Mouse (Mus musculus) left cerebral cortex, postnatal 14 days (tissue): ENCODE measurements around the gene Opa1. TPM values are rescaled to one million over a fixed set of nuclear protein-coding genes. Genes with fewer than 3 reads are reported as not detected.

Experiments
- DNase-seq, 2 experiments: peaks; one replicate each; pipeline ENCODE4 v3.0.0; 2021 to 2022; ENCODE audit warnings: low spot score in 2 of 2, mixed read lengths in 1 of 2
- intact Hi-C: fragments of 180-260 bp; cut with DNase I; formaldehyde crosslinking; loops from one replicate; pipeline ENCODE4 v1.15.1; 2025
- total RNA-seq, 2 experiments: library from RNA; stranded (reverse); gene quantifications; 2 replicates each; pipeline ENCODE4 v1.2.3; 2021

The Opa1 gene
- total RNA-seq, 2 experiments from 2014 or later: 116 to 119 TPM

DNA sequence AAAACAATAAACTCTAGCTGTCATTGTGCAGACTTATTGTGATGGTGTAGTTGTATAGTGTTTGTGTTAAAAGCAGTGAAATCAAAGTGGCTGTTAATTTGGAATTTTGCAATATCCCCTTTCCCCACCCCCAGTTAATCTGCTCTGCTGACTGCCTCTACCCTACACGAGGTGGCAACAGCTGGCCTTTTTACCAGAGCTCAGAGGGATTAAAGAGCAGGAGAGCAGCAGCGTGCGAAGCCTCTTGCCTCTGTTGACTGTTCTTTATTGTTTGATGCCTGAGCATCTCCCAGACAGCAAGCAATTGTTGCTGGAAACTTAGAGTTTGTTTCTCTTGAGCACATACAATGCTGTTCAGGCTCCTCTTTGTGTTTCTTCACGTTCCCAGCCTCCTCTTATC is 56.6 kb downstream of the Opa1 start:
- no peak for DNase-seq
- intact Hi-C loops: no loop called here

DNA sequence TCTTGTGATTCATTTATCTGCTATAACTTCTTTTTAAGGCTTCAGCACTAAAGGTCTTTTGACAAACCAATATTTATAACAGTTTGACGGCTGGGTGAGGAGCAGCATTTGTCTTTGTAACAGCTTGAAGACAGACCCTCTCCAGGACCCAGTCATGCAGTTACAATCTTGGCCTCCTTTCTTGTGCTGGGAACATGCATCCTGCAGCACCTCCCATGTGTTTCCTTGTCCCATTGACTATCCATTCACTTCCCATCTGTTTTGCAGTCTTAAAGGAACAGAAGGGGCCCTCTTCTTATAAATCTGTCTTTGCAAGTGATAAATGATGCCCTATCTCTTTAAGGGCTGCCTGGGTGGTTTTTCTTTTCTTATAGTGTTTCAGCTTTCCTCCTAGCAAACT is 63.2 kb downstream of the Opa1 start:
- intact Hi-C loops: no loop called here
- no peak for DNase-seq

DNA sequence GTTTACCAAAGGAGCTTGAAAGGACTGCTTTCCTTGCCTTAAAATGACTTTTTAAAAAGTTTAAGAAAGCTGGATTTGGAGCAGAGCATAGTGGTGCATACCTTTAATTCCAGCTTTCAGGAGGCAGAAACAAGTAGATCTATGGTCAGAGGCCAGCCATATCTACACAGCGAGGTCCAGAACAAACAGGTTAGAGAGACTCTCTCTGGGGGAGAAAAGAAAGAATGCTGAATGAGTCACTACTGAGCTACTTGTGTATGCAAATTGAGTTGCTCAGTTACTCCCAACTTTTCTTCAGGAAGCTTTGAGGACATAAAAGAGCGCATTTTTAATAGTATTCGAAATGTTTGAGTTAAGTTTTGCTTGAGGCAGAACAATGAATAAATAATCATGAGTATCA is 65.7 kb downstream of the Opa1 start:
- intact Hi-C loops: no loop called here
- DNase-seq: no peak

DNA sequence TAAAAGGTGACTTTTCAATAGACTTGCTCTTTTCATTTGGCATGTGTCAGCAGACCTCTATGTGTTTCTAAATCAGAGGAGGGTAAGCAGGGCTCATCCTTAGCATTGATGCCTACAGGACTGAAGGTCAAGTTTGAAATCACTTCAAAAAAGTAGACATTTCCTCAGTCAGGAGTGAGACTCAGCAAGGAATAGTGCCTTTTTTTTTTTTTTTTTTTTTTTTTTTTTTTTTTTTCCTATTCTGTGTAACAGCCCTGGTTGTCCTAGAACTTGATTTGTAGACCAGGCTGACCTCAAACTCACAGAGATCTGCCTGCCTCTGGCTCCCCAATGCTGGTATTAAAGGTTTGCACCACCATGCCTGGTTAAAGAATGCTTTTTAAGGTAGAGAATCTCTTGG is 67.1 kb downstream of the Opa1 start:
- intact Hi-C loops: no loop called here
- no peak for DNase-seq

DNA sequence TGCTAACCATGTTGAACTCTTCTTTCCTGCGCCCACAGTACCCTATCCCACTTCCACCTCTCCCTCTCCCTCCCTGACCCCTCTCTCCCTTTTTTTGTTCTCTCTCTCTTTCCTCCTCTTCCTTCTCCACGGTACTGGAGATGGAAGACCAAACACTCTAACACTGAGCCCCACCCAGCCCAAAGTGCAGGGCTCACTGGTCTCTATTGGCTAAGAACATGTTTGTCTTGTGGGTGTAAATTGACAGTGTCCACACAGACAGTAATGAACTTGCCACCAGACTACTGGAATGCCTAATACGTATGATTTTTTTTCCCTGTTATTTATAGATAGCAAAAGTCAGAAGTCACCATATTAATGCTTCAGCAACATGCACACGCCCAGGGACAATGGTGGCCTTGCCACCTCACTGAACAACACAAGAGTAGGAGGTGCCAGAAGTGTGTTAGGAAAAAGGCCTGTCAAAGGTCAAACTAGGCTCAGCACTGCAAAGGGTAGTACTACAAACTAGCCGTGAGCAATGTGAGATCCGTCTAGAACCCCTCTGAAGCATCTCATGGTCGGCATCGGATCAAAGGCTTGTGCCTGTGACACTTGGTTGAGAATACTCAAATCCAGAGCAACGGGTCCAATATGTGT is 77.2 kb downstream of the Opa1 start:
- DNase-seq: no peak
- intact Hi-C loops: loop anchor here (10.0 kb wide), 1 partner anchor 408 kb away; the partner anchor contains the start of gene Hes1

DNA sequence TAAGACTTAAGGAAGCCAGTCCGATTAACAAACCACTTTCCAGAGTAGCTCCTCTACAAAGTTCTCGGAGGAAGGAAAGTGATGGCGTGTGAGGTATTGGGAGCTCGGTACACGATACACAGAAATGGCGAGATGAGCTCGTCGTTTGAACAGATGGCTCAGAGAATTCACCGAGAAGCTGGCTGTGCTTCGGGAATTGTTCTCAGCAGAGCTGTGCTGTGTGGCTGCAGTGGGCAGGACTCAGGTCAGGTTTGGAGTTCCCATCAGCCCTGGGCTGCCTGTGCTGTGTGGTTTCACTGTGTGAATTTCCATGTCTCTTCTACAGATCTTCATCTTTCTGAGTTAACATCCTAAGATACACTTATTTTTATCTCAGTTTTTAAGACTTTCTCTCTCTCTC is 77.8 kb downstream of the Opa1 start:
- DNase-seq: peak; percentile 19 to 20
- intact Hi-C loops: loop anchor here (10.0 kb wide), 1 partner anchor 408 kb away; the partner anchor contains the start of gene Hes1

DNA sequence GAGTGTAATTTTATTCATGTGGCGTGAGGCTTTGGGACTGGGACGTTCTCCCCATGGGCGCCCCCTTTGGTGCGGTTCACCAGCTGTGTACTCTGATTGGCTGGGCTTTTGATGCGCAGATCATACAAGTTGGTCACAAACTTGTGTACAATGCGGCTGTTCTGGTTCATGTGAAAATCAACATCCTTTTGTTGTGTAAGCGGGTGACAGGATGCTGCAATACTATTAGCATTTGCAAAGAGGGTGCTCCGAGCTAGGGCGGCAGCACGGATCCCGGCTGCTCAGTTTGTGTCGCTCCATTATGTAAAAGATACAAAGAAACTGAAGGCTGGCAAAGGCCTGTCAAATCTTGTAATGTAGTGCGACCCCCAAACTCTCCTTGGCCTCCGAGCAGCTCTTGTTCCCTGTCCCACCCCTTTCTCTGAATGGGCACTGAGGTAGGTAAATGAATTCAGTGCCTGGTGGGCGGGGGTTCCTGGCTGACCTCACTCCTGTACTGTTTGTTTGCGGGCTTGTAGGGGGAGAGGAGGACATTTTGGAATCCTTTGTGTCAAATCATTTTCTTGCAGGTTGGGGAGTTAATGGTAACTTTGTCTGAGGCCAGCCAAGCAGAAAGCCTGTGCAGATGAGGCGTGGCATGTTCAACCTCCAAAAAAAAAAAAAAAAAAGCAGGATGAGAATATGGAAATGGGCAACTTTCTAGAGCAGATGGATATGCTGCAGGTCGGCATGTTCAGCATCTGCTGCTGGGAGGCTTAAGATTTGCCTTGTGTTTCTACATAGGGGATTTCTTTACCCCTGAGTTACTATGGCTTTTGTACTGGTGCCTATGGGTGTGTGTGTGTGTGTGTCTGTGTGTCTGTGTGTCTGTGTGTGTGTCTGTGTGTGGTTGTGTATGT is 78.8 kb downstream of the Opa1 start:
- intact Hi-C loops: loop anchor here (10.0 kb wide), 1 partner anchor 407 kb away; the partner anchor contains the start of gene Hes1
- peak; percentile 22 to 38 for DNase-seq

DNA sequence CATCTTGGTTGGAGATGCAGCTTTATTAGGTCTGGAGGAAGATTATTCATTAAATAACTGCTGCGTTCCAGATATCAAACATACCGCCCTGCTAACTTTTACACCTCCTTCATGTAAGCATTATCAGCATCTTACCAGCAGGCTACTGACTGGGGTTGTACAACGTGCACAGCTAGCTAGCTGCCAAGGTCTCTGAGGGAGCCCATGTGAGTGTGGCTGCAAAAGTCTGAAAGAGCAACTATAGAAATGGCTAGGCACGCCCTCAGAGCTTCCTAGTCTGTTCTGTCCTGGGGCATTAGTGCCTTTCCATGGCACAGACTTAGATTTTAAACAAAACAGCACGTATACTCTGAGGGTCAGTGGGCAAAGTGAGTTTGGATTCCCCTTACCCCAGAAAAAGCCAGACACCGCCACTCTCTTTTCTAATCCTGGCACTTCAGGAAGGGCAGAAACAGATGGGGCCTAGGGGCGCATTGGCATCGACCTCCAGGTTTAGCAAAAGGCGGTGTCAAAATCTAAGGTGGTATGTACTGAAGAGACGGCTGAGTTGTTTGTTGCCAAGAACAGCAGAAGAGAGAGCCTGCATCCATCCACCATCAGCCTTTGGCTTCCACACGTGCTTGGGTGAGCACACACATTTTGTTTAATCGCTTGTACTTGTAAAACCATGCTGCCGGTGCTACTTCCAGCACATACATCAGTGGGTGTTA is 80.1 kb downstream of the Opa1 start:
- intact Hi-C loops: loop anchor here (10.0 kb wide), 1 partner anchor 406 kb away; the partner anchor contains the start of gene Hes1
- no peak for DNase-seq

DNA sequence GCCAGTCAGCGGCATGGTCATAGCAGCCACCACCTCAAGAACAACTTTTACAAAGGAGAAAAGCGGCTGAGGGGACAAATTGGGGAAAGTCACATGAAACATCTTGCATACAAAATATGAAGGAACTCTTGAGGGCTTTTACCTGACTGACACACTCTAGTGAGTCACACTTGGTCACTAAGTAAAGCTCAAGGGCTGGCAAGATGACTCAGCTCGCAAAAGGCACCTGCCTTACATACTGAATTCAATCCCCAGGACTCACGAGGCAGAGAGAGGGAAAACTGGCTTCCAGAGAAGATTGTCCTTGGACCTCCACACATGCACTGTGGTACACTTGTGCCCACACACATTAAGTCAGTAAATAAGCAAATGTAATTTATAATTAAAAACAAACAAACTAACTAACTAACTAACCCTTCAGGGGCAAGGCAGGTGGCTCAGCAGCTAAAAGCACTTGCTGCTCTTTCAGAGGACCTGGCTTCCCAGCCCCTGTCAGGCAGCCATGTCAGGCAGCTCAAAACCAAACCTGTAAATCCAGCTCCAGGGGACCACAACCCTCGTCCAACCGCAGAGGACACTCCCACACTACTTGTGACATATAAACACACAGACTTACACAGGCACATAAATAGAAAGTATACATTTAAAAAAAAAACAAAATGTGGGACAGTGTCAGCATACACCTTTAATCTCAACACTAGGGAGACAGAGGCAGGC is 84.1 kb downstream of the Opa1 start:
- DNase-seq: no peak
- intact Hi-C loops: no loop called here

DNA sequence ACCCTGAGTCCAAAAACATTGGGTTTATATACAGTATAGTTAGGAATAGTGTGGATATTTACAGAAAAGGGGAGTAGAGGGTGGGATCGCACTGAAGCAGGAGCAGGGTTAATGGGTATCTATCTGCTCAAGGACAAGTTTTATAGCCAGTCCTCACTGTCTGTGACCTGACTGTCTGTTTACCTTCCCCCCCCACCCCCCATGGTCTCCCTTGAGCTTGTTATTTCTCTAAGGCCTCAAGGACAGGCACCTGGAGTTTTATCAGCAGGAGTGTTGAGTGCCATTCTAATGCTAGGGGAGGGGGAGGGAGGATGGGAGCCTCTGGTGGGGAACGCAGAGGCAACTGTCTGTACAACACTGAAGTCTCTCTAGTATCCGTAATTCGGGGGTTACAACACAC is 85.3 kb downstream of the Opa1 start:
- intact Hi-C loops: no loop called here
- DNase-seq: no peak

DNA sequence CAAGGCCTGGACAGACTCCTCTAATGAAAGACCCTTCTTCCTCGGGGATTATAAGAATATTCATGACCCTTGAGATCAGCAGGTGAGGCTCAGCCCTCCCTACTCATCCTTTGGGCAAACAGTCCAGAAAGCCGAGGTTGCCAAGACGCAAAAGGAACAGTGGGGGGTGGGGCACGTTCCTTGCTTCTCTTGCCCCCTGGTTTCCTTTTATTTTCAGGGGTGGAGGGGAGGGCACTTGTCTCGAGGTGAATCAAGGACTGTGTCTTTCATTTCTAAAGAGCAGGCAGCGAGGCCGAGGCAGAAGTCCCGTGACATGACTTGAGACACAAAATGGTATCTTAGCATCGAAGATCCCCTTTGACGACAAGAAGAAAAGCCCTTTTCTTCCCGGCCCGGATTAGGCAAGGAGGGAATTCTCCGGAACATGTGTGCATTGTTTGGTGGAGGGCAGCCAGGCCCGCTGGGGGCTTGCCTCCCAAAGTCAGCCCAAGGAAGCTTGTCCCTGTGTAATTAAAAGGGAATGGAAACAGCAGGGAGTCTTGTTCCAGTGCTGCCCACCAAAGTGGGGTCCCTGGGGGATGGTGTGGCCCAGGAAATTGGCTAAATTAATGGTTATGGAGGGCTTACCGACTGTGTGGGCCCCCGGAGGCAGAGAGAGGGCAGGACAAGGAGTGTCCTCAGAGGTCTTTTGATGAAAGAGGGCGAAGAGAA is 88.0 kb downstream of the Opa1 start:
- intact Hi-C loops: no loop called here
- no peak for DNase-seq

DNA sequence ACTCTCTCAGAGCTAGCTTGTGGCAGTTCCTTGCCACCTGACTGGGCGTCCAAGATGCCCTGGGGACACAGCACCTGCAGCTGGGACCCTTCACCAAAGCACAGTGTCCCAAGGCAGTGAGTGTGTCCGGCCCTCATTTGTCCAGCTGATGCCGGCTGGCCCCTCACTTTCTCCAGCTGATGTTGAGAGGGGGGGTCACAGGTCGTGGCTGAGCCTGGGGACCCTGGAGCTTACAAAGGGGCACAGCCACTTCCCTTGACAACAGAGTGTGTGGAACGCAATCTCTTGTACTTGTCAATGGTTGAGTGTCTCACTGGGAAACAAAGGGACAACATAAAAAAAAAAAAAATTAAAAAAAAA is 88.5 kb downstream of the Opa1 start:
- intact Hi-C loops: no loop called here
- DNase-seq: no peak

DNA sequence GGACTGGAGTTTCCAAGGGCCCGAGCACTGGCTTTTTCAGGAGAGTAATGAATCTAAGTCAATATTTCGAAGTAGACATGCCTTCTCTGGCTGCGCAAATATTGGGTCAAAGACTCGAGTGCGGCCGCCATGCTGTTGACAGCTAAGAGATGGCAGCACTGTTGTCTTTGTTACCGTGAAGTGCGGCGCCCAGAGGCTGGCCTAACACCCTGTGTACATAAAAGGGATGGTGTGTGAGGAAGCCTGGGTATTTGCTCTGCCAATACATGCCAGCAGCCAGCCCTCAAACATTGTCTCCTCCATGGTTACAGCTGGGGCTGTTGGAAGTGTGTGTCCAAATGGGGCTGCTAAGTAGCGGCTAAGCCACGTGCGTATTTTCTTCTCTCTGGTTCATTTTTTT is 89.3 kb downstream of the Opa1 start:
- no peak for DNase-seq
- intact Hi-C loops: no loop called here

DNA sequence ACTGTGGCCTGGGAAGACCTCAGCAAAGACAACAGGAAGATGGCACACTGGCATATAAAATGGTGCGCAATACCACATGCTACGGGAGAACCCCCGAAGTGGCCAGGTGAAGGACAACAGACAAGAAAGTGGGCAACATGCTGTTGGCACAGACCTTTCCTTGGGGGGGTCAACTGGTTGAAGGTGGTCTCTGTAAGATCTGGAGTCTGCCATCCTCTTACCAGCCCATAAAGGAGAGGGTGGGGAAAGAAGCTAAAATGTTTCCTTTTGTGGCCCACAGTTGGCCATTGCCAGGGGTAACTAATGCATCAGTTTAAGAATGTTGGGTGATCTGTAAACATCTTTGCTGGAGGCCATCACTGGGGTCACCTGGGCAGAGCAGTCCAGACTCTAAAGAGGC is 91.7 kb downstream of the Opa1 start:
- intact Hi-C loops: no loop called here

DNA sequence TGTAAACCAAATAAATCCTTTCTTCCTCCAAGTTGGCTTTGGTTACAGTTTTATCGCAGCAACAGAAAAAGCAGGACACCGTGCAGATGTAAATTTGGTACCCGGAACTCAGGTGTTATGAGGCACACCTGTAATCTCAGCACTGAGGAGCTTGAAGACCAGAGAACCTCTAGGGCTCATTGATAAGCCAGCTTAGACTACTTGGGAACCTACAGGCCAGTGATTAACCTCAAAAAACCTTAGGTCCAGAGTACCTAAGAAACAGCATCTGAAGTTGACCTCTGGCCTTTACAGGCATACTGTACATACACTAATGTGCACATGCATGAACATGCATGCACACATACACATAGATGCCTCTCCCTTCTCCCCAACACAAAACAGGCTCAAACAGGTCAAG is 94.1 kb downstream of the Opa1 start:
- DNase-seq: no peak
- intact Hi-C loops: no loop called here

More for the DNA sequence above, 91.7 kb downstream of the Opa1 start:
- DNase-seq: no peak

DNA sequence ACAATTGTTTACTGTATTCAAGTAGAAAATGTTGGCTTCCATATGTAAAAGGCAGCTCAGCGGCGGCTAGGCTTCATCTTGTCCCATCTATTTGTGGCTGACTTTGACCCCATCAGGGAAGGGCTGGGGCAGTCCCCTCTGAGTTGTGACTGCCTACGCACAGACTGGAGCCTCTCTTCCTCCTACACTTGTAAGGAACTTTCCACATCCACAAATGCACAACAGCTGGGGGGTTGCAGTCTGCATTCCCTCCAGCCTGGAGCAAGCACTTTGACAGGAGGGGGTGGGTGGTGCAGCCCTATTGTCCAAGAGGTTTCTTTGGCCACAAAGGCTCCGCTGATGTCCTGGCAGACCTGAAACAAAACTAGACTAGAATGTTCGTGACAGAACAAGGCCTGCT is 100.5 kb downstream of the Opa1 start:
- intact Hi-C loops: no loop called here
- no peak for DNase-seq

DNA sequence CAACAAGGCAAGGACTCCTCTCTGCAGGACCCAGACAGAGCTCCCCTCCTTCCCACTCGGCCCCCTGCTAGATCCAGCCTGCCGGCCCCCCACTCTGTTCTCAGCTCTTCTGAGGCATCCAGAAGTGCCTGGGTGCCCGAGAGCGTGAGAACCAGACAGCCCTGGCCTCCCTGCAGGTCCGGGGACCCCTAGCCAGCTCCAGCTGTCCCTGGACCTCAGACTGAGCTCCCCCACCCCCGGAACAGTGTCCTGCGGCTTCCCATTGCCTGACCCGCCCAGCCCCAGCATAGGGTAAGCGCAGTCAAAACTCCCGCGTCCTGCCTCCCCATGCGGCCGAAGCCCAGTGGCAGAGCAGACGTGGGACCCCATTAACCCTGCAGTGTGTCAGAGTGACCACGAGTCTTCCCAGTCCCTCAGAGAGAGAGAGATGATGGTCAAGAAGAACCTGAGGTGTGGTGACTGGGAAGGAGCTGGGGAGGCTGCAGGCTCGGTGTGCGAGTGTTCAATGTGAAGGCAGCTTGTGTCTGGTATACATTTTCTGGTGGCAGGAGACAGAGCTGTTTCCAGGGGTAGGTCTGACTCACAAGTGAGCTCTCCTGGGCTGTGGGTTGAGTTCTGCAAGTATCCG is 101.5 kb downstream of the Opa1 start:
- no peak for DNase-seq
- intact Hi-C loops: no loop called here

DNA sequence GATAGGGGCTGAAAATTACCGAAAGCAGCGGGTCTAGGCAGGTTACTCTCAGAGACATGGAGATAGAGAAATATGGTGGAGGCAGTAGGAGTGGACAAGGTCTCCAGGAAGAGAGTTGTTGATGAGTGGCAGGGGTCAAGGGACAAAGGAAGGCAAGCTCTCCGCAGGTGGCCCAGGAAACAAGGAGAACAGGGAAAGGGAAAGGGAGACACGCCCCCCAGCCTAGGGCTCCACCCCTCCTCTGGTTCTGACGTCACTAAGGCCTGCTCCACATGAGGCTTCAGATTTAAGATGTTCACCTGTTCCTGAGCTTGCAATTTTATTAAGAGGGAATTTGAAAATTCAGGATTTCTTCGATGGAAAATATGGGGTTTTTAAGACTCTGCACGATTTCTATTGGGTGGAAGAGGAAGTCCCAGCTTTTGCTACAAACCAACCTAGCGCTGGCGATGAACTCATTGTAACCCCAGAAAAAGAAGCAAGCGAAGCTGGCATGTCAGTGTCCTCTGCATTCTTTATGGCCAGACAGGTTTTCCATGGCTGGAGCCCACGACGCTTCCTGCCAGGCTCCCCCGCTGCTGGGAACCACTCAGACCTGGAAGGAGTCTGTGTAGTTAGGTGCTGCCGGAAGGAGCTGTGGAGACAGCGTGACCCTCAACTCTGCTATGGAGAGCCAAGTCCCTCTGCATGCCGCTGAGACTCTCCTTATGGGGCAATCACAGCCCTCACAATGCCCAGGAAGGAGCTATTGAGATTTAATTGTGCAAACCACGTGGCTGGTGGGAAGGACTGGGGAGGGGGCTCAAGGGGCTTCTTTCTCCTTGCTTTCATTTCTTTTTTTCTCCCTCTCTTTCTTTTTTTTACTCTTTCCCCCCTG is 103.7 kb downstream of the Opa1 start:
- DNase-seq: no peak
- intact Hi-C loops: no loop called here
